Mouse (Mus musculus) mouse trophoblast stem cell (cell line): ENCODE results near the gene Mob3a.

Experiments used
- in situ Hi-C, 2 experiments: fragments of 300-500 bp; cut with MseI, MboI; formaldehyde crosslinking; loops; 2 replicates in 1 of 2; 3 replicates in 1 of 2; pipeline ENCODE4 v1.15.1; 2025

Mob3a gene

DNA sequence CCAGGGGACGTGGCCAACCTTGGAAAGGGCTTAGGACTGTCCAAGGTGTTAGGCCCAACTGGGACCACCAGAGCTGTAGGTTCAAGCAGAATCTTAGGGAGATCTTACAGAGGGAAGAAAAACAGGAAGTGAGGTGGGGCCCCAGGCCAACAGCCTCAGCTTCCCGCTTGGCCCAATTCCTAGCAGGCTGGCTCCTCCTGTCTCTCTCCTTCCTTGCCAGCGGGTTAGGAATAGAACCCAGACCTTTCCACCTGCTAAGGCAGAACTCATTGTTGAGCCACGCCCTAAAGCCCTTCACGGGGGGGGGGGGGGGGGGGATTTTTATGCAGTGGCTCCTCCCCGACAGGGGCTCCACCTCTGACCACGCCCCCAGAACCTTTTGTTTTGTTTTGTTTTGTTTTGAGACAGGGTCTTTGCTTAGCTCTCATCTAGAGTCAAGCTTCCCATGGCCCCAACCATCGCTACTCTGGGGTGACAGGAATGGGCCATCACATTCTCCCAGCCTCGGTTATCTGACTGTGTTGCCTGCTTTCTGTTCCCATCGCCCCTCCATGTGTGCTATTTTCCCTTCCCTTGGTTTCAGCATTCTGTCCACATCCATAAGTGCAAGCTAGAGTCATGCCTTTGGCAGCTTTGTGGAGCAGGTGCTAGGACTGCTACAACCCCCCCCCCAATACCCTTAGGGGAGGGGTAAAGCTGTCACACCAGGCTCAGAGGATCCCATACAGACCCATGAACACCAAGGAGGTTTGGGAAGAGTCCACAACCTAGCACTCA lies 23.0 kb downstream of the Mob3a start:
- in situ Hi-C loops: no loop called here

DNA sequence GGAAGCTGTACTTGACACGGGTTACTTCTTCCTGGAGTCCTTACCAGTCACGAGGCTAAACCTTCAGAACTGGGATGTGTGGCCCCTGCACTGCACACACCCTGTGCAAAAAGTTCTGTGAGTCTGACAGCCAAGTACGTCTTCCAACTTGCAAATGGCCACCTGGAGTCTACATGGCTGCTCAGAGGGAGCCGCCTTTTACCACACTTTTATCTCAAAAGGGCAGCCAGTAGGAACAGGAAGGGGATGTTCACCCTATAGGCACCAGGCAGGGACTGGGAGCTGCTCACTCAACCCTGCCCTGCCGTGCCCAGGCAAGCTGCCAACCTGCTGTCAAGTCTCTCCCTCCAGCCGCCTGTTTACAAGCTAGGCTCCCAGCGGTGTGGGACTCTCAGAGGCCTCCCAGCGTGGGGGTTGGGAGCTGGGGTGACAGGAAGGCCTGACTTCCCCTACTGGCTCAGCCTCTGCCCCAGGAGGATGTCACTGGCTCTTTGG lies 23.8 kb downstream of the Mob3a start, which contains the start of gene Mknk2:
Gene Mknk2, minus strand, starts transcription at position 171 of the 495 bp plus-strand sequence.
- in situ Hi-C loops: no loop called here

DNA sequence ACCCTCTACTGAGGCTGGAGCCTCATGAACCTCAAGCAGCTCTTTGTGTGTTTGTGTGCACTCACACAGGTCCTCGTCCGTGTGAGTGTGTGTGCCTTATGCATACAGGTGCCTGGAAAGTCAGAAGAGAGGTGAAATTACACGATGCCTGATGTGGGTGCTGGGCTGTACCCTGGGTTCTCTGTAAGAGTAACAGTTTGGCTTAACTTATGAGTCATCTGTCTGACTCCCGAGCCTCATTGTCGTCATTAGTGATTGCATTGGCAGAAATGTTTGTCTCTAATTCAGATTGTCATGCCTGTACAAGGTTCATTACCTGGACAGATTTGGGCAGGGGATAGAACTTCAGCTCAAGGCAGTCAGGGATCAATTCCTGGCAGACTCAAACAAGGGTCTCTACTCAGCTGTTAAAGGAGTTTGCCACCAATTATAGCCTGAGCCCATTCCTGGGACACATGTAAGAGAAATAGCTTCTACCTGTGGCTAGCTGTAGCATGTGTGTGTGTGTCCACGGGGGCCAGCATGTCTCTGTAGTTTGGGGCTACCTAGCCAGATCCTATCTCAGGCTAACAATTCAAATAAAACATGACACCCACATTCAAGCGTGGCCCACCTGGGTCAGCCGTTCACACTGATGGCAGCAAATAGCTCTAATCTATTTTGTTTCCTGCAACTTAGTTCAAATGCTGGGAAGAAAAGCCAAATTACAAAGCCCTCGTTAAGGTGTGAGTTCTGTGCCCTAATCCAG lies 24.5 kb downstream of the Mob3a start:
- in situ Hi-C loops: no loop called here

DNA sequence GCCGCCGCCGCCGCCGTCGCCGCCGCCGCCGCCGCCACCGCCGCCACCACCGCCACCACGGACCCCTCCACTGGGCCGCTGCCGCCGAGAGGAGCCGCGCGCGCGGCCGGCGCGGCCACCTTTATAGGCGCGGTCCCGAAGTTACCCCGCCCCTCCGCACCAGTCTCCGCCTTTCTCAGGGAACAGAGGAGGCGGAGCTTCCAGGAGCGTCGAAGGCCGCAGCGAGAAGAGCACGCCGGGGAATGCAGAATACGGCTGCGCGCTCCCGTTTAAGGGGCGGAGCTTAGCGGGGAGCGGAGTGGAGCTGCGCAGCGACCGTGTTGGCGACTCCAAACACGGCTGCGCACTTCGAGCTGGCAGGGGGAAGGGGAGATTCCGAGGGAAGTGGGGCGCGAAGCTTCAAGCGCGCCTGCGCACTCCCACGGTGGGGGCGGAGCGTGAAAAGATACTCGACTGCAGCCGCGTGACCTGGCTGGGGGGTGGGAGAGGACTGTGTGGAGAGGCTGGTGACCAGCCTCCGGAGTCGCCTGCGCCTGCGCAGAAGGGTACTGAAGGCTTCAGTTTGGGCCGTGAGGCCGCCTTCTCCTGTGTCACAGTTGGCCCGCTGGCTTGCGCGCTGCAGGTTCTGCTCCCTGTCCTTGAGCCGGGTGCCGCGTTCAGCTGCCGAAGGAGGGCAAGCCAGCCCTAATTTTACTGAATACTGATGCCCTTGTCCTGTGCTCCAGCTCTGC lies 25.4 kb downstream of the Mob3a start:
- in situ Hi-C loops: no loop called here

DNA sequence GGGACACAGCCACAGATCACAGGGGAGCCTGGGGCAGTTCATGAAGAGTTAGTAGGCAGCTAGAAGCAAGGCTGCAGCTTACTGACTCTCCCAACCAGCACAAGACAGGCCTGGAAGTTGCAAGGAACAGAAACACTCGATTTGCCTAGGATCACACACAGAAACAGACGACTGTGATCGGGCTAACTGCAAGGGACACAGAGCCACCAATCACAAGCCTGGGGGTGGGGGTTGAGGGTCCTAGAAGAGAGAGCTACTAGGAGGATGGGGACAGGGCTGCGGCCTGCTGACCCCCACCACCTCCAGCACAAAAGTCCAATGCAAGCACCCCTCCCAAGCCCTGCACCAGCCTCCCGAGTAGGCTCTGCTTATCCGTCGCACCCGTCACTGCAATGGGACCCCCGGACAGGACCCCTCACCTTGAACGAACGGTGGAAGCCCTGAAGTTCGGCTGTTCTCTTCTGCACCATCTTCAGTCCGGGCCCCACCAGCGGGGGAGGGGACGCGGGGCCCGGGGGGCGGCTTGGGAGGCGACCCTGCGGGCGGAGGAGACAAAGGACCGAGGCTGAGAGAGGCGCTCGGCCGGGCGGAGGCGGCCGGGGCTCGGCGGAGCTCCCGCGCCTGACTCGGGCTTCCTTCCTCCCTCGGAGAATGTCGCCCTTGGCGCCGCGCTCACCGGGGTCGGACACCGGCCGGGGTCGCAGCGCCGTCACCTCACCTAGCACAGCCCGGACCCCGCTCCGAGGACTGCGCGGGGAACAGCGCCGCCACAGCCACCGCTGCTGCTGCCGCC lies 26.2 kb downstream of the Mob3a start:
- in situ Hi-C loops: no loop called here

DNA sequence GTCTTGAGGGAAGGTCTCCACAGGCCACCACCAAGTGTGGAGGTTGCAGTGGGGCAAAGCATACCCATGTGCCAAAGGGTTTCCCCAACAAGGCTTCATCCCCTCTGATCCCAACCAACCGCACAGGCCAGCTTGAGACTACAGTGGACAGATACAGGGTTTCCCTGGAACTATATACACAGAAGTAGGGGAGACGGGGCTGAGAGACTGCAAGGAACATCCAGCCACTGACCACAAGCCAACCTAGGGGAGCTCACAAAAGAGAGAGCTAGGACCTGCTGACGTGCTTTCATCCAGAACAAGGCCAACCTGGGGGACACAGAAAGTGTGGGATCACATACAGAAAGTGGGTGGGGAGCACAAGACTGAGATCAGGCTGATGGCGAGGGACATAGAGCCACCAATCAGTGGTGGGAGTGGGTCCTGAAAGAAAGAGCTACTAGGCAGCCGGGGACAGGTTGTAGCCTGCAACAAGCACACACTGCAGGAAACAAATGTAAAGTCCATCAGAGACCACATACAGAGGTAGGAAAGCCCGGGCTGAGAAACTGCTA lies 26.8 kb downstream of the Mob3a start:
- in situ Hi-C loops: no loop called here

DNA sequence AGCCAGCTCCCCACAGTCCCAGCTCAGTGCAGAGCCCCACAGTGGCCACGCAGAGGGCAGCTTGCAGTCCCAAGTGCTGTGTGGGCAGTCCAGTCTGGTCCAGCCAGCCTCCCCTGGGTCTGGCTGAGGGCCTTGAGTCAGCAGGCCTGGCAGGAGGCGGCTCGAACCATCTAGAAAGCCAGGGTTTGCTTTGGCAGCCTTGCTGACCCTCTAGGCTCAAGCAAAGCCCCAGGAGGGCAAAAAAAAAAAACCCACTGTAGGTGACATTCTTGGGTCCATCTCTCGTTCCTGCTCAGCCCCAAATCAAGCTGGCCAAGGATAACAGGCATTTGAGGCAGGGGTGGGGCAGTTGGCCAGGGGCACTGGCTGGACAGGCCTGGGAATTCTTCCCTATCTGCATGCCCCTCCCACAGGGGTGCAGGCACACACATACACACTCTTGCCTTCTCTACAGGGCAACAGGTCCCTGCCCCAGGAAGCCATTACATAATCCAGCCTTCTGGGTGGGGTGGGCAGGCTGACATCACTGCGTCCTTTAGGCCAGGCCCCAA lies 27.5 kb downstream of the Mob3a start:
- in situ Hi-C loops: no loop called here

DNA sequence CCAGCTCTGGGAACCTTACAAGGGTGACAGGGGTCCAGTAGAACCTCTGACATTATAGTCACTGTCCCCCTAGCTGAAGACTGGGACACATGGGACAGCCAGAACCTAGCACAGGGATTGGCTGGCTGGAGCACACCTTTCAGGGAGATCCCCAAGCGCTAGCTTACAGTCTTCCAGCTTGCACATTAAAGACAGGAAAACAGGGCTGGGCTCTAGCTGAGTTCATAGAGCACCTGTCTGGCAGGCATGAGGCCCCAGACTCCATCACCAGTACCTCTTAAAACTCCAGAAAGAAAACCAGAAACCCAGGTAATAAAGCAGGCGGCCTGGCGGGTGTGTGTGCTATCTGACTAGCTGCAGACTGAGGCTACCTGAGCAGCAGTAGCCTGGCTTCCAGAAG lies 28.1 kb downstream of the Mob3a start:
- in situ Hi-C loops: no loop called here

DNA sequence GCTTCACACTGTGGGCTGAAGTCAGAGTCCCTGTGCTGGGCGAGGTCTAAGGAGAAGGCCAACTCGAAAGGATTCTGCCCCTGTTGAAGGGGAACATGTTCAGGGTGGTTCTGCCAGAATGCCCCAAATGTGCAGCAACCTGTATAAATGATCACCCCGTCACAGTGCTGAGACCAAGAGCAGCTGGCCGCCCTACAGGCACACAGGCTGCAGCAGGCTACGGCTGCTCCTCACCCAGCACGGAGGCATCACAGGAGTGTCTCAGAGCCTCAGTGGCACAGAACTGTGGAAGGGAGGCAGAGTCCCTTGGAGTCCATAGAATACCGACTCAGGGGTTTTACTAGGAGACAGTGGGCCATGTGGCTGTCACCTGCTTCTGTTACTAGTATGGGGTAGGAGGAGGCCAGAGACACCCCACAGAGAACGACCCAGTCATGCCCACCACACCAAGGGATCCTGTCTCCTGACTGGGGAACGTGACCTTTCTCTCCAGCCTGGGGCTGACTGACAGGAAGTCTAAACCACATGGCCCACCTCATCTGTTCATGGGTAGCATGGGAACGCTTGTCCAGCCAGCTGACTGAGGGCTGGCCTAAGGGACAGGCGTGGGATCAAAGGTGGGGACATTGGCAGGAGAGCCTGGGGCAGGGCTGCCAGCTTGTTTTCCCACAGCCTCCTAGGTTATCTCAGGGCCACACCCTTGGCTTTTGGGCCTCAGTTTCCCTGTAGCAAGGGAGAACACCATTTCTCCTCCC lies 29.7 kb downstream of the Mob3a start:
- in situ Hi-C loops: no loop called here

DNA sequence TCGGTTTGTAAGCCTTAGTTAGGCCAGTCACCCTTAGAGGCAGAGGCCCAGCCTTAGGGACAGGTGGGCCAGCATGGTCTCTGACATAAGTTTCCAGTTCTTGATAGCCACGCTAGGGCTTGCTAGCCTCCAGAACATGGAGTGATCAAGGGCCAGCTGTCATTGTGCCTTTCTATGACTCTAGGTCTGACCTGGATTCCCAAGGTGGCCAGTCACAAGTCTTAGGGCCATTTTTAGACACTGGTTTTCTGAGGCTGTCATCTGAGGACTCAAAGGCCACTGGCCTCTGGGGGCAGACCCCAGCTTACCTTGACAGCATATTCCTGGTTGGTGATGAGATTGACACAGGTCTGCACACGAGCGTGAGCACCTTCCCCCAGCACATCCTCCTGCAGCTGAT lies 30.5 kb downstream of the Mob3a start:
- in situ Hi-C loops: no loop called here

DNA sequence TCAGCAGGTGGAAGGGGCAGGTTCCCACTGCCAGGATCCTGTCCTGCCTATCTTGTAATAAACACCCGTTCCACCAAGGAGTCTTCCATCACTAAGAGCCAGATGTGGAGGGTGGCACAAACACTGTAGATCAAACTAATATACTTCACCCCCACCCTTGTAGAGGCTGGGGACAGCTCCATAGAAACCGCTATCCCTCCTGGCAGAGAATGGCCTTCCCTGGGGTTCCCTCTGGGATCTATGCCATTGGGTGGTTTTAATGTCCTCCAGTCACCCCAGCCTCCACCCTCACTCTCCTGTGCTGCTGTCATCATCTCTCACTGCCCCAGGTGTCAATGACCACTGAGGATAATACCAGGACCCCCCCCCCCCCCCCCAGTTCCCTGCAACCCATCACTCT lies 31.2 kb downstream of the Mob3a start:
- in situ Hi-C loops: no loop called here

DNA sequence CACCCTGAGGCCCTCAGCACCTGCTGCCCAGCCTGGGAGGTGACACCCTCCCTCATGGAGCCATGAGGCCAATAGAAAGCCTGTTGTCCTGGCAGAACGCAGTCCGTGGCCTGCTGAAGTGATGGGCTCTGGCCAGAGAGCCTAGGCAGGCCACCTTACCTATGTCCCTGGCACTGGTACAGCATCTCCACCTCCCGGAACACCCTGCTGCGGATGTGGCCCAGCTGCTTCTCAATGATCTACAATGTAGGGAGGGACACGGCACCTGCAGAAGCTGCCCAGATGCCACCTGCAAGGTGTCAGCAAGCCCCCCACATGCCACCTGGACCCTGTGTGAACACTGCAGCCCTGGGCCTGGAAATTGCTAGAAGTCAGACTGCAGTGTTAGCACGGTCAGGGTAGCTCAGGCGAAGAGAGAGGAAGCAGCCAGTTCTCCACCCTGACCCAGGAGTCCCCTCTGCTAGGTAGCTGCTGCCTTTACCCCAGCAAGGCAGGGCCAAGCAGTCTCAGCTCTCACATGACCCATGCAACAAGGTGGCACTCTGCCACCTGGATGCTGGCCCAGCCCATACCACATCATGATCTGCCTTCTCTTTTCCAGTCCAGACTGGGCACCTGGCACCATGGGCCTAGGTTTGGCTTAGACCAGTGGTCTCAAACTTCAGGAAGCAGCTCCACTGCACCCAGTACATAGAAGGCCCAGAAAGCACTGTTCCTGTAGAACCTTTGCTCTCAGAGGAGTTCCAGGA lies 31.9 kb downstream of the Mob3a start:
- in situ Hi-C loops: no loop called here

DNA sequence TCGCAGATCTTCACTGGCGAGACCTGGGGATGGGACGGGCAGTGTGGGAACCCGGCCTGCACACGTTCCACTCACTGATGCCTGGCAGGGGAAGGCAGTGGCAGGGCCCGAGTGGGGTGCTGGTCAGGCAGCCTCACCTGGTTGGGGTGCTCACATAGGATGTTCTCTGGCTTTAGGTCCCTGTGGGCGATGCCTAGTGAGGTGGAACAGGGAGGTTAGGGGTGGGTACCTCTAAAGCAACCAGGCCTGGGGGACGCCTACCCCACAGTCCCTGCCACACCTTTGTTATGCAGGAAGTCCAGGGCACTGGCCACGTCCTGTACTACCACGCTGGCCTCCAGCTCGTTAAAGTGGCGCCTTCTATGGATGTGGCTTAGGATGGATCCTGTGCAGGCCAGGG lies 32.8 kb downstream of the Mob3a start:
- in situ Hi-C loops: no loop called here

DNA sequence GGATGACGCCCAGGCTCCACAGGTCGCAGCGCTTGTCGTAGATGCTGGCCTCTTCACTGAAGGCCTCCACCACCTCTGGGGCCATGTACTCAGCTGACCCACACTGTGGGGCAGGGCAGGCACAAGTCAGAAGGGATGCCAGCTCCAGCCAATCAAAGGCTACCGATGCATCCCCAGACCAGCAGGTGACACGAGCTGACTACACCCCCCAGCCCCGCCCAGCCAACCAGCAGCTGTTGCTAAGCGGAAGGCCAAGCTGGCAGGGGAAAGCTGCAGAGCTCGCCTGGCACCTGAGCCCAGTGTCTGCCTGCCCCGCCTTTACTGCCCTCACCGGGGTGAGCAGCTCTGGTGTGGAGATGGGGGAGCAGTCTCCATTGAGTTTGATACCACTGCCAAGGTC lies 33.2 kb downstream of the Mob3a start:
- in situ Hi-C loops: no loop called here

DNA sequence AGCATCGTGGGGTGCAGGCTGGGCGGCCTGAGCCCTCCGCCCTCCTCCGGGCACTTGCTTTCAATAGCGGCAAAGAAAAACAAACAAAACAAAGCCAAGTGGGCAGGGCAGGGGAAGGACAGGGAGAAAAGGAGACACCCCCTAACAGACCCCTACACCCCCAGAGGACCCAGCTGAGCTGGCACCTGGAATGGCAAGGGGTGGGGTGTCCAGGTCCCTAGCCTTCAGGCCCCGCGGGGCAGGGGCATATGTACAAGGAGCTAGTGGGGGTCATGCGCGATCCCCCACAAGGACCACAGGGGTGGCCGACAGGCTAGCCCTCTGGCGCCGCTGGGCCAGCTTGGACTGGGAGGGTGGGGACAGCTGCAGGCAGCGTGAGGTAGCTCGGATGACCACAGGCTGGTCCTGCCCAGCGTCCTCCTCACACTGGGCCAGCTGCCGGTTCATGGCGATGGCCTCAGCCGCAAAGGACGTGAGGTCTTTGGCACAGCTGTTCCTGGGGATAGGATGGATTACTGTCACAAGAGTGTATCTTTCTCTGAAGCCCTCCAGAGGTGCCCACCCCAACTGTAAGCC lies 34.9 kb downstream of the Mob3a start:
- in situ Hi-C loops: no loop called here

DNA sequence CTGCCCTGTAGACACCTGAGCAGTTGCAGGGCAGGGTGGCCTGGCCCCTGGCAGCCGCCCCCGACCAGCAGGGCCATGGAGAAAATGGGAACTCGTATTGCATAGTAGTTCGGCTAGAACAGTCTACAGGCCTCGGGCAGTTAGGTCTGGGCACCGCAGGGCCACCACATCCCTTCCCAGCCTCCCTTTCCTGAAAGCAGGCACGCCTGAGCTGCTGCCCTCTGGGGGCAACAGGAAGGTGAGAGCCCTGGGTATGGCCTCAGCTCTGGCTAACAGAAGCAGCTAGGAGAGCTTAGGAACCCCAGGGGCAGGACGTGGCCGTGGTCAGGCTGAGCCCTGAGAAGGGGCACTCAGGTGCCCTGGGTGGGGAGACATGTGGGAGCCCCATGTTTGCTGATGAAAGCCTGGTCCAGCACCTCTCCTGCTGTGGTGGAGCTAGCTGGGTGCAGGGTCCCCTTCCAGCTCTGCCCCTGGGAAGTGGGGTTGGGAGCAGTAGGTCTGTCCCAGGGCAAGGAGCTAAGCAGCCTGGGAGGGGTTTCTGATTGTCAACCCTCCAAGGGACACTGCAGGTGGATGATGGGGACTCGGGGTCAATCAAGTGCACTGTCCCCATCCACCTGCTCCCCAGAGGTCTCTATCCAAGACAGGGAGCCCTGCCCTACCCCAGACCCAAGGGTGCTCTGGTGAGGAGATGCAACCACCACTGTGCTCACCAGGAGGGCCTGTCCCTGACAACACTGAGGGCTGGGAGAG lies 35.6 kb downstream of the Mob3a start:
- in situ Hi-C loops: no loop called here

DNA sequence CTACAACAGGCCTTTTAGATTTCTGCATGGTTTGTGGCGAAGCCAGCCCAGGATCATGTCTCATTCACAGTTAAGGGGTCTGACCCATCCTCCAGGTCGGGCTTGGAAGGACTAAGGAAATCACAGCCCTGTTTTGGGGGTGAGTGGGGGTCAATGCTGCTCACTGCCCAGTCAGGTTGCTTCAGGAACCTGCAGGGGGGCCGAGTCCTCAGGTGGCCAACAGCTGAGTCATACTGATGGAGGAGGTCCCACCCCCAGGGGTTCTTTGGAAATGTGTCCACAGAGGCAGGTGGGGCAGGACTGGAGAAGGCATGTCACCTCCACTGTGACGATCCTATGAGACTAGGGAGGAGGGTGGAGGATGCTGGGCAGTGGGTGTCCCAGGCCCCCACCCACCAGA lies 36.3 kb downstream of the Mob3a start:
- in situ Hi-C loops: no loop called here

DNA sequence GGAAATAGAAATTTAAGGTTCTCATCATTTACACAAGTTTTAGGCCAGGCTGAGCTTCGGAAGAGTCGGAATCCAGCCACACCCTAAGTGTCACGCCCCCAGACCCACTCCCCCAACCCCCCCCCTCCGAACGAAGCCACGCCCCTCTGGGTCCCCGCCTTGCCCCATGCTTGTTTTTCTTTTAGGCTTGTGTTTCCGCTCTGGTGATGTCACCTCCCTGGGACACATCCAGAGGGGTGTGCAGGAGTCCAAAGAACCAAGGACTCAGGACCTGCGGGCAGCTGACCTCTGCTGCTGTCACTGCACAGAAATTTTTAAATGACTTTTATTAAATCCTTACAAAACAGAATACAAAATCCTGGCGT lies 36.8 kb downstream of the Mob3a start:
- in situ Hi-C loops: no loop called here
